Comparison of ENCODE assay signal across 16 mouse cellular contexts in the genomic region with DNA sequence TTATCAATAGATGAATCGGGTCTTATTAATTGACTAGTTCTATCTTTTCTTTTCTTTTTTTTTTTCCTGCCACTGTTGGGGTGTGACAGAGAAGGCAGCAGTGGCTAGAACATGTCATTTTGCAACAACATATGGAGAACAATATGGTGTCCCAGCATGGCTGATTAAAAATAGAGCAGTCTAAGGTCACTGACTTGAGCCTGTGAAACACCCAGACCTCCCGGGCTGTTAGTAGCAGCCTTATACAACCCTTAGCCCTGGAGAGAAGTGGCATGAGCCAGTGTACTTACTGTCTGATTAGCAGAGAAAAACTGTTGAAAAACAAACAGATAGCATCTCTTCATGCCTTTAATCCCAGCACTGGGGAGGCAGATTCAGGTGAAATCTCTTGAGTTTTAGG. TPM values are rescaled to one million over a fixed set of nuclear protein-coding genes. Genes with fewer than 3 reads are reported as not detected.
DNase-seq lines count a peak whose midpoint lies in the region; ATAC-seq lines count a peak whose summit lies in the region.
"Had no signal": no experiment of that assay in that cellular context is flagged by ENCODE, and none has a peak within 500 bp of the region (broad histone marks: within the 10 kb centered on the region; RNA-seq: fewer than 3 reads in every experiment).

No protein-coding gene starts in this region.

- no peak overlapping the region for H3K9ac ChIP-seq in hindbrain, embryonic 12.5 days
- no peak overlapping the region for H3K9ac ChIP-seq in hindbrain, embryonic 11.5 days (ENCODE audit: low read depth, low read length)
- H3K9ac ChIP-seq in midbrain, embryonic 16.5 days (ENCODE audit: low read depth, low read length): no peak overlapping the region
- H3K9ac ChIP-seq: kidney, embryonic 15.5 days; stomach, embryonic 15.5 days had no signal

- WGBS in hindbrain, embryonic 12.5 days: 62% methylated on average over 2 of the region's 2 CpGs
- WGBS in hindbrain, embryonic 11.5 days: 75% methylated on average over 2 of the region's 2 CpGs
- 78% methylated on average over 2 of the region's 2 CpGs for WGBS in midbrain, embryonic 16.5 days

- no peaks in the 10 kb centered on the region for H3K36me3 ChIP-seq in hindbrain, embryonic 12.5 days
- no peaks in the 10 kb centered on the region for H3K36me3 ChIP-seq in hindbrain, embryonic 11.5 days (ENCODE audit: control insufficient read depth, insufficient read depth, low read length)
- H3K36me3 ChIP-seq in midbrain, embryonic 16.5 days (ENCODE audit: control insufficient read depth, insufficient read depth, low read length): no peaks in the 10 kb centered on the region
- H3K36me3 ChIP-seq: kidney, embryonic 15.5 days; stomach, embryonic 15.5 days had no signal

- H3K4me1 ChIP-seq in hindbrain, embryonic 12.5 days: peaks cover 15% of the 10 kb centered on the region
- H3K4me1 ChIP-seq in hindbrain, embryonic 11.5 days (replicated peaks; ENCODE audit: control insufficient read depth, insufficient read depth, low read length): peaks cover 3% of the 10 kb centered on the region
- peaks cover 28% of the 10 kb centered on the region for H3K4me1 ChIP-seq in midbrain, embryonic 16.5 days (ENCODE audit: control insufficient read depth, insufficient read depth, low read length)

- H3K27ac ChIP-seq in hindbrain, embryonic 12.5 days: no peak overlapping the region
- H3K27ac ChIP-seq in hindbrain, embryonic 11.5 days (ENCODE audit: low read depth, low read length): no peak overlapping the region
- H3K27ac ChIP-seq in midbrain, embryonic 16.5 days (ENCODE audit: low read length): no peak overlapping the region
- H3K27ac ChIP-seq: kidney, embryonic 15.5 days; stomach, embryonic 15.5 days had no signal

- peak overlapping the region; percentile 78 for H3K4me2 ChIP-seq in hindbrain, embryonic 12.5 days (replicated peaks)
- no peak overlapping the region for H3K4me2 ChIP-seq in hindbrain, embryonic 11.5 days (replicated peaks; ENCODE audit: low read depth, low read length)
- peak overlapping the region; percentile 80 for H3K4me2 ChIP-seq in midbrain, embryonic 16.5 days (ENCODE audit: low read length)
- H3K4me2 ChIP-seq: liver, embryonic 11.5 days had no signal

- no peak for ATAC-seq in hindbrain, embryonic 12.5 days (ENCODE audit: low FRiP score)
- no peak for ATAC-seq in hindbrain, embryonic 11.5 days (ENCODE audit: low FRiP score)
- no peak for ATAC-seq in midbrain, embryonic 16.5 days
- ATAC-seq: activated CD4-positive, CD25-positive, alpha-beta regulatory T cell, adult 4 months had no signal

- intact Hi-C loops in gastrocnemius, postnatal 14 days (cut with DNase I; ENCODE audit: low total_unique reads): no loop called here

- H3K9me3 ChIP-seq in hindbrain, embryonic 12.5 days (replicated peaks): no peaks in the 10 kb centered on the region
- no peaks in the 10 kb centered on the region for H3K9me3 ChIP-seq in hindbrain, embryonic 11.5 days (ENCODE audit: control insufficient read depth, low read length)
- no peaks in the 10 kb centered on the region for H3K9me3 ChIP-seq in midbrain, embryonic 16.5 days (replicated peaks; ENCODE audit: control insufficient read depth, low read length, poor library complexity, severe bottlenecking)
- H3K9me3 ChIP-seq: kidney, embryonic 15.5 days; stomach, embryonic 15.5 days had no signal

- H3K4me3 ChIP-seq in hindbrain, embryonic 12.5 days: no peak overlapping the region
- H3K4me3 ChIP-seq in hindbrain, embryonic 11.5 days (ENCODE audit: low read depth, low read length): no peak overlapping the region
- peak overlapping the region; percentile 11; the same call in 1 of the 2 replicates for H3K4me3 ChIP-seq in midbrain, embryonic 16.5 days (ENCODE audit: low read depth, low read length)

- no peaks in the 10 kb centered on the region for H3K27me3 ChIP-seq in hindbrain, embryonic 12.5 days
- no peaks in the 10 kb centered on the region for H3K27me3 ChIP-seq in hindbrain, embryonic 11.5 days (ENCODE audit: control insufficient read depth, insufficient read depth, low read length)
- H3K27me3 ChIP-seq in midbrain, embryonic 16.5 days (ENCODE audit: control insufficient read depth, insufficient read depth, low read depth, low read length): no peaks in the 10 kb centered on the region
- H3K27me3 ChIP-seq: stomach, embryonic 15.5 days had no signal

- DNase-seq in hindbrain, embryonic 11.5 days (ENCODE audit: low spot score): no peak
- peak; percentile 59 for DNase-seq in cerebellum, adult 11 months
- DNase-seq in cerebellum, adult 9-11 months: peak; percentile 86
- DNase-seq in retina, embryonic 14.5 days (ENCODE audit: low spot score): no peak
- no peak for DNase-seq in gastrocnemius, postnatal 14 days
- no peak for DNase-seq in heart, postnatal 4 days
- DNase-seq: heart, adult 18-20 months; heart, postnatal 10 days; right cerebral cortex, postnatal 4 days; thymus, postnatal 4 days had no signal

RNA-seq across cellular contexts. Expression of a gene that starts 3.1 kb away (rescaled TPM):
- 61.2 and 80.7 TPM in 2 replicates for polyA plus RNA-seq in hindbrain, embryonic 12.5 days (2016; fragmentation: Nextera tagmentation; extraction: Ambion mirVana)
- 62.3 and 77.0 TPM in 2 replicates for polyA plus RNA-seq in hindbrain, embryonic 11.5 days (2014; fragmentation: Nextera tagmentation; extraction: Ambion mirVana)
- polyA plus RNA-seq in midbrain, embryonic 16.5 days (2015; fragmentation: Nextera tagmentation; extraction: Ambion mirVana): 55.3 and 66.0 TPM in 2 replicates
- total RNA-seq in gastrocnemius, postnatal 14 days (2021): 1 to 10 TPM; 3.5 to 3.8 TPM
- total RNA-seq in heart, postnatal 4 days (2021): 10 to 100 TPM; 20.7 to 24.4 TPM

Comparison
In these comparisons a context has a peak if more than half of its experiments do, and no peak if none do; other contexts are left out.
1. DNase-seq: peak in cerebellum, adult 11 months (single experiment) and cerebellum, adult 9-11 months (single experiment); none in hindbrain, embryonic 11.5 days (single experiment), retina, embryonic 14.5 days (single experiment), gastrocnemius, postnatal 14 days (single experiment) and heart, postnatal 4 days (single experiment).